In the genomic region with DNA sequence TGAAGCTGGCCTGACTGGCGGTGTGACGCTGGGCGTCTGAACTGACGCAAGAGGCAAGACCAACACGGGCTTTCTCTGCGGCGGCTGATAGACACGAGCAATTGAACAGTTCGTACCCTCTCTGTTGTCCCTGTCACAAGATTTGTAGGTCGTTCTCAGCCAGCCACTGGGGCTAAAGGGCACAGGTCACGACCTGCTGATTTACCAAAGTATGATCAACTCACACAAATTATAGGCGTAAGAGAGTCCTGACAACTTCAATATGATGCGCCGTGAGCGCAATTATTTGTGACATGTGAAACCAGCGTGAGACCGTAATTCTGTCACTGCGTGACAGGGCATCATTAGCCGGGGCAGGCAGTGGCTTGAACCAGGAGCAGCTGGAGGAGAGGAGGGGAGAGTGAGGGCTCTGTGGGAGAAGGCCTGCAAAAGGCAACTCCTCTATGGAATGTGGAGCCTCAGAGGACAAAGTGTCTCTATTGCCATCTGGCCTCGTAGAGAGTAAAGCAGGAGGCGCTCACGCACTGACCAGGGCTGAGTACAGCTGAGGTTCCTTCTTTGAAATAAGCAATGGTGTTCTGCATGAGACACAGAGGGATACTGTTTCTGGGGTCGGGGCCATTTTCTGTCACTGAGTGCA, we compare ENCODE assay signal across 10 mouse cellular contexts.
DNase-seq lines count a peak whose midpoint lies in the region; ATAC-seq and TF ChIP-seq lines count a peak whose summit lies in the region.
"Had no signal": no experiment of that assay in that cellular context is flagged by ENCODE, and none has a peak within 500 bp of the region (broad histone marks: within the 10 kb centered on the region; RNA-seq: fewer than 3 reads in every experiment).

No protein-coding gene starts in this region.

- no peak overlapping the region for H3K9ac ChIP-seq in lung, embryonic 15.5 days
- H3K9ac ChIP-seq in stomach, embryonic 16.5 days (ENCODE audit: low read length) = no peak overlapping the region
- H3K9ac ChIP-seq in liver, postnatal 0 days (replicated peaks) = no peak overlapping the region

- no peaks in the 10 kb centered on the region for H3K9me3 ChIP-seq in lung, embryonic 15.5 days
- peaks cover 3% of the 10 kb centered on the region; the same call in 1 of the 2 replicates for H3K9me3 ChIP-seq in stomach, embryonic 16.5 days (replicated peaks; ENCODE audit: control insufficient read depth, low read length)
- H3K9me3 ChIP-seq in liver, postnatal 0 days (ENCODE audit: low read length) = peaks cover 2% of the 10 kb centered on the region; the same call in 1 of the 2 replicates

- no peaks in the 10 kb centered on the region for H3K36me3 ChIP-seq in lung, embryonic 15.5 days
- H3K36me3 ChIP-seq in stomach, embryonic 16.5 days (ENCODE audit: control insufficient read depth, insufficient read depth, low read length) = no peaks in the 10 kb centered on the region
- no peaks in the 10 kb centered on the region for H3K36me3 ChIP-seq in liver, postnatal 0 days (replicated peaks; ENCODE audit: insufficient read depth, low read length)

- no peak for TF ChIP-seq CTCF in liver, postnatal 0 days (IDR thresholded peaks at IDR 0.05; ENCODE audit: low read depth)

- no peak overlapping the region for H3K4me2 ChIP-seq in lung, embryonic 15.5 days
- H3K4me2 ChIP-seq in stomach, embryonic 16.5 days (ENCODE audit: low read depth, low read length) = no peak overlapping the region
- no peak overlapping the region for H3K4me2 ChIP-seq in liver, postnatal 0 days (ENCODE audit: low read depth, low read length)

- 59% methylated on average over 23 of the region's 23 CpGs for WGBS in lung, embryonic 15.5 days
- WGBS in stomach, embryonic 16.5 days = 69% methylated on average over 23 of the region's 23 CpGs
- WGBS in liver, postnatal 0 days (ENCODE audit: insufficient replicate concordance) = 75% methylated on average over 23 of the region's 23 CpGs

- H3K4me3 ChIP-seq in lung, embryonic 15.5 days = no peak overlapping the region
- H3K4me3 ChIP-seq in stomach, embryonic 16.5 days (replicated peaks; ENCODE audit: low read length) = no peak overlapping the region
- H3K4me3 ChIP-seq in liver, postnatal 0 days (ENCODE audit: low read depth, low read length) = no peak overlapping the region
- H3K4me3 ChIP-seq: megakaryocyte, embryonic 14.5 days had no signal

- peaks cover 22% of the 10 kb centered on the region for H3K4me1 ChIP-seq in lung, embryonic 15.5 days
- peaks cover 5% of the 10 kb centered on the region; the same call in 1 of the 2 replicates for H3K4me1 ChIP-seq in stomach, embryonic 16.5 days (ENCODE audit: control insufficient read depth, insufficient read depth, low read length)
- no peaks in the 10 kb centered on the region for H3K4me1 ChIP-seq in liver, postnatal 0 days (ENCODE audit: insufficient read depth)
- H3K4me1 ChIP-seq: megakaryocyte, embryonic 14.5 days had no signal

- DNase-seq in lung, postnatal 4 days = no peak
- peak; percentile 75 for DNase-seq in forelimb bud, embryonic 11.5 days (ENCODE audit: low read depth, low spot score)
- peak; percentile 14 to 33 for DNase-seq in kidney, postnatal 36 days
- no peak for DNase-seq in liver, postnatal 0 days
- DNase-seq in urinary bladder, adult 18-20 months (ENCODE audit: low spot score in 2 of 2) = no peak
- no peak for DNase-seq in urinary bladder, postnatal 25 days (ENCODE audit: low spot score)
- DNase-seq: cerebellum, adult 11-12 months had no signal

- TF ChIP-seq EP300 in liver, postnatal 0 days (IDR thresholded peaks at IDR 0.05; ENCODE audit: low read depth) = no peak

- H3K27me3 ChIP-seq in lung, embryonic 15.5 days = no peaks in the 10 kb centered on the region
- H3K27me3 ChIP-seq in stomach, embryonic 16.5 days (ENCODE audit: control insufficient read depth, insufficient read depth, low read length) = no peaks in the 10 kb centered on the region
- H3K27me3 ChIP-seq in liver, postnatal 0 days (ENCODE audit: insufficient read depth, low read length) = no peaks in the 10 kb centered on the region
- H3K27me3 ChIP-seq: megakaryocyte, embryonic 14.5 days had no signal

- ATAC-seq in lung, embryonic 15.5 days (ENCODE audit: borderline replicate concordance, extremely low read depth, low FRiP score, low TSS enrichment) = peak; percentile 54; the same call in 1 of the 2 replicates
- ATAC-seq in stomach, embryonic 16.5 days (ENCODE audit: insufficient read depth, low FRiP score) = 0 out of 2 replicates have a peak, but pooled peaks have one; percentile 16
- no peak for ATAC-seq in liver, postnatal 0 days

- H3K27ac ChIP-seq in lung, embryonic 15.5 days = no peak overlapping the region
- no peak overlapping the region for H3K27ac ChIP-seq in stomach, embryonic 16.5 days (ENCODE audit: low read length)
- H3K27ac ChIP-seq in liver, postnatal 0 days (ENCODE audit: low read depth) = no peak overlapping the region

Comparison
In these comparisons a context has a peak if more than half of its experiments do, and no peak if none do; other contexts are left out.
1. DNase-seq: peak in forelimb bud, embryonic 11.5 days (single experiment) and kidney, postnatal 36 days (2 of 2); none in lung, postnatal 4 days (0 of 2), liver, postnatal 0 days (single experiment), urinary bladder, adult 18-20 months (0 of 2) and urinary bladder, postnatal 25 days (single experiment).